Mouse (Mus musculus) intestine, postnatal 0 days (tissue): ENCODE data around the gene Sec31a. TPM values are rescaled to one million over a fixed set of nuclear protein-coding genes. Genes with fewer than 3 reads are reported as not detected.

Source experiments
- ATAC-seq: fragments of 200-750 bp; cut with Nextera tagmentation; 2 replicates; pipeline ENCODE4 v1.8.0; 2017; ENCODE audit warnings: mild to moderate bottlenecking, moderate TSS enrichment, moderate library complexity
- H3K27ac ChIP-seq: fragments of 300-500 bp; sonication (generic); 2 replicates; pipeline ENCODE4 v1.5.1; 2014; ENCODE audit warnings: mild to moderate bottlenecking, low read depth, low read length, moderate library complexity
- H3K27me3 ChIP-seq: fragments of 300-500 bp; sonication (generic); replicated peaks from 2 replicates; pipeline ENCODE4 v1.6.1; 2014; ENCODE audit warnings: low read length, mixed read lengths; ENCODE audit not compliant: control insufficient read depth, insufficient read depth
- H3K36me3 ChIP-seq: fragments of 300-500 bp; sonication (generic); 2 replicates; pipeline ENCODE4 v1.6.1; 2014; ENCODE audit warnings: mild to moderate bottlenecking, moderate library complexity; ENCODE audit not compliant: control insufficient read depth, insufficient read depth
- H3K4me1 ChIP-seq: fragments of 300-500 bp; sonication (generic); replicated peaks from 2 replicates; pipeline ENCODE4 v1.6.1; 2014; ENCODE audit warnings: antibody characterized with exemption, low read length, mixed read lengths; ENCODE audit not compliant: control insufficient read depth, insufficient read depth
- H3K4me2 ChIP-seq: fragments of 300-500 bp; sonication (generic); replicated peaks from 2 replicates; pipeline ENCODE4 v1.6.1; 2014; ENCODE audit warnings: low read depth, mild to moderate bottlenecking, moderate library complexity
- H3K4me3 ChIP-seq: fragments of 300-500 bp; sonication (generic); 2 replicates; pipeline ENCODE4 v1.5.1; 2014; ENCODE audit warnings: low read depth, low read length
- H3K9ac ChIP-seq: fragments of 300-500 bp; sonication (generic); 2 replicates; pipeline ENCODE4 v1.6.1; 2014; ENCODE audit warnings: mild to moderate bottlenecking, low read depth, low read length
- H3K9me3 ChIP-seq: fragments of 300-500 bp; sonication (generic); 2 replicates; pipeline ENCODE4 v1.6.1; 2016; ENCODE audit warnings: mixed run types; ENCODE audit not compliant: control insufficient read depth
- CTCF ChIP-seq: sonication (generic); IDR thresholded peaks from 2 replicates; pipeline ENCODE4 v1.5.1; 2016; ENCODE audit warnings: low read depth, mild to moderate bottlenecking, control low read depth, antibody characterized with exemption, moderate library complexity
- WGBS: fragments of 180-500 bp; shearing (Covaris S2); extraction: QIAGEN DNeasy Blood & Tissue Kit; methylation state at CpG from one replicate; pipeline ENCODE4 v1.1.7; 2014; 5-methylcytosine and 5-hydroxymethylcytosine counted together
- polyA plus RNA-seq: library from polyadenylated mRNA; unstranded; fragments of >200 nt; fragmentation: Nextera tagmentation; extraction: Ambion mirVana; gene quantifications from 2 replicates; pipeline ENCODE4 v1.2.1, GENCODE M21; 2015

The Sec31a gene
- polyA plus RNA-seq, 1 experiment from 2014 or later: 230 TPM

DNA sequence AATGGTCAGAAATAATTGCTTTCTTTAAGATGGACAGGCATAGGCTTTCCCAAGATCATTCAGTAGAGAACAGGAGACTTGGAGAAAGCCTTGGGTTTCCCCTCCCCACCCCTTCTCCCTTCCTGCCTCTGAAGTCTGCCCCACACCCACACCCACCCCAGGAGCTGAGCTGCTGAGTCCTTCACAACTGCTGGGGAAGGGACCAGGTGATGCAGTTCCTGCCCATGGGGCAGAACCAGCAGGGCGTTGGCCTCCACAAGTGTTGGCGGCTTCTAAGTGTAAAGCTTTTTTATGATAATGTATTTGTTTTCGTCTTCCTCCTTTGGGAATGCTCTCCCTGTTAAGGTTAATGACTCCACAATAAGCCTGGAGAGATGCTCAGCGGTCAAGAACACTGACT is 78.2 kb downstream of the Sec31a start:
- no peak for ATAC-seq
- TF ChIP-seq CTCF: no peak
- Histone ChIP-seq H3K4me1 (no peaks in the 10 kb centered on the region), H3K4me2 (no peak overlapping the region), H3K27ac (no peak overlapping the region), H3K9ac (no peak overlapping the region), H3K4me3 (no peak overlapping the region), H3K27me3 (no peaks in the 10 kb centered on the region), H3K9me3 (no peaks in the 10 kb centered on the region), H3K36me3 (no peaks in the 10 kb centered on the region)
- WGBS: 74% methylated on average over 4 of the region's 4 CpGs

DNA sequence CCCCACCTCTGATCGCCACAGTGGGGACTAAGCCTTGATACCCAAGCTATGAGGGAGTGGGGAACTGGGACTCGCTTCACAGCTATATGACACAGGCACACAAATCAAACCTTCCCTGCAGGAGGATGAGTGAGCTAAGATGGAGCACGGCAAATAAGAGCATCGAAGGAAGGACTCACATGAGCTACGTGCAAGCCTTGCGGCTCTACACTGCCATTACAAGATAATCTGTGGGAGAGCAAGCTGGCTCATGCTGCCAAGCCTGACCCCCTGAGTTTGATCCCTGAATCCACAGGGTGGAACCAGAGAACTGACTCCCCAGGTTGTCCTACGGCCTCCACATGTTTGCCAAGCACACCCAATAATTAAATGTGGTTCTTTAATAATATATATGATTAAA is 79.2 kb downstream of the Sec31a start:
- no peaks in the 10 kb centered on the region for H3K27me3 ChIP-seq
- H3K4me2 ChIP-seq: no peak overlapping the region
- no peaks in the 10 kb centered on the region for H3K4me1 ChIP-seq
- TF ChIP-seq CTCF: no peak
- no peak overlapping the region for H3K9ac ChIP-seq
- no peak for ATAC-seq
- WGBS: 82% methylated on average over 7 of the region's 7 CpGs
- H3K4me3 ChIP-seq: no peak overlapping the region
- H3K27ac ChIP-seq: no peak overlapping the region
- H3K36me3 ChIP-seq: no peaks in the 10 kb centered on the region
- H3K9me3 ChIP-seq: no peaks in the 10 kb centered on the region

DNA sequence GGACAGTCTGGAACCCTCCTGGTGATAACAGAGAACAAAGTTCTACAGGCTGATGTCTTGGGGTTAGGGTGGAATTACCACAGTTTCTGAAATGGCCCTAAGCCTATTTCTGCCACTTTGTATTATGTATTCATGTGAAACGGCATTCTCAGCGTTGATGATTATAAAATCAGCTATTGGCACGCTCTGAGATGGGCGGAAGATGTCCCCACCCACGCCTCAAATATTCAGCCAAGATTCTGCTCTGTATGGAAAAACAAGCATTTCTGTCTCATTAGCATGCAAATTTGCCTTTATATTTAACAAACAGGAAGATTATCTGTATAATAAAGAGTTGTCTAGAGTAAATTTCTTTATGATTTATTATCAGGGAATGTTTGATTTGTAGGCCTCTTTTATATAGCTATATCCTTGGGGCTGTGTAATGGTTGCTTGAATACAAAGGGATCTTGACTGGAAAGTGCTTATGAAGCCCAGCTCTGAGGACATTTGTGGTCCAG is 80.4 kb downstream of the Sec31a start:
- H3K9ac ChIP-seq: no peak overlapping the region
- no peak overlapping the region for H3K27ac ChIP-seq
- no peaks in the 10 kb centered on the region for H3K9me3 ChIP-seq
- H3K27me3 ChIP-seq: no peaks in the 10 kb centered on the region
- no peaks in the 10 kb centered on the region for H3K4me1 ChIP-seq
- no peak for ATAC-seq
- H3K36me3 ChIP-seq: no peaks in the 10 kb centered on the region
- 59% methylated on average over 5 of the region's 5 CpGs for WGBS
- no peak for TF ChIP-seq CTCF
- no peak overlapping the region for H3K4me3 ChIP-seq
- no peak overlapping the region for H3K4me2 ChIP-seq

DNA sequence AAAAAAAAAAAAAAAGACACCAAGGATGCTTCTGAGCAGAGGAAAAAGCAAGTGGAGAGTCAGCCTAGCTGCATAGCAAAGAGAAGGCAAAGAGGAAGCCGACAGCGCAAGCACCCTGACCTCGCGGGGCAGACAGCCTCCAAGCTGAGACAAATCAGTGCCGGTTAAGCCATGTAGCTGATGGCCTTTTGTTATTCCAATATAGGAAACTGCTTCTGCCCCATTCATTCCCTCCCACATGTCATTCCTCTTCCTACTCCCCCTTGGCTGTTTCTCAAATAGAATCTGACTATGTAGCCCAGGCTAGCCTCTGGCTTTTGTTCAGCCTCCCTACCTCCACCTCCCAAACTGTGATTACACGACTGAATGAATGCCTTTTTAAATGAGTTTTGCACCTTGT is 81.3 kb downstream of the Sec31a start:
- 63% methylated on average over 6 of the region's 6 CpGs for WGBS
- Histone ChIP-seq H3K27me3 (no peaks in the 10 kb centered on the region), H3K4me1 (no peaks in the 10 kb centered on the region), H3K9me3 (no peaks in the 10 kb centered on the region), H3K27ac (no peak overlapping the region), H3K9ac (no peak overlapping the region), H3K4me2 (no peak overlapping the region), H3K36me3 (no peaks in the 10 kb centered on the region), H3K4me3 (no peak overlapping the region)
- ATAC-seq: no peak
- TF ChIP-seq CTCF: no peak

DNA sequence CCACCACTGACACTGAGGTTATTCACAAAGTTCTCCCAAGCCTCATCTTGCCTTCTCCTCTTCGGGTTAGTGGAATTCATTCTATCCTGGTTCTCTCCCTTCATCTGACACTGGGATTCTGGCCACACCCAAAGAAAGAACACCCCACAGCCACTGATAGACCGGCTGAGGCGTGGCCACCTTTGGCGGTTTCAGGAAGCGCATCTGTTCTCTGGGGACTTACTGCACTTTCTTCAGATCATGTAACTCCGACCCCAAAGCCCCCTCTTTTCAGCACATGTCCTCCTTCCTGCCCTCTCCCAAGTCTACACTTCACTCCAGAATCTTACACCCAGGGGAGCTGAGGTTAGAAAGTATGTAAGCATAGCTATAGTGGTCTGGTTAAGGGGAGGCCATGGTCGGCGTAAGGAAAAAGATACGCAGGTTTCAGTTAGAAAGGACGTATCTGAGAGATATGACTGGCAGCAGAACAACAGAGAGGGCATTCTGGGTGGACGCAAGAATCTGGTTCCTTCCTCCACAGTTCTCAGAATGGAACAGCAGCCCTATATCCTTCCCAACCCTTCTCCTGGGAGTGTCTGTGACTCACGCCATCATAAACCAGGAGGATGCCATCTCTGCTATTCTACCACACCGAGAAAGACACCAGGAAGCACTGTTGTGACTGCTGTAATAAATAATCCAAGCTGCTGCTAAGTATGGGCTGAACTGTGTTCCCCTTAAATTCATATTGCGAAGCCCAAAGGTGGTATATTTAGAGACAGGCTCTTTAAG is 82.2 kb downstream of the Sec31a start:
- no peaks in the 10 kb centered on the region for H3K36me3 ChIP-seq
- H3K4me1 ChIP-seq: no peaks in the 10 kb centered on the region
- TF ChIP-seq CTCF: peak; percentile 22; the same call in 1 of the 2 replicates
- H3K4me3 ChIP-seq: no peak overlapping the region
- no peaks in the 10 kb centered on the region for H3K27me3 ChIP-seq
- 0 out of 2 replicates have a peak overlapping the region, but pooled peaks have one; percentile 13 for H3K4me2 ChIP-seq
- no peak overlapping the region for H3K27ac ChIP-seq
- ATAC-seq: peak; percentile 71
- no peak overlapping the region for H3K9ac ChIP-seq
- no peaks in the 10 kb centered on the region for H3K9me3 ChIP-seq
- 45% methylated on average over 14 of the region's 14 CpGs for WGBS

DNA sequence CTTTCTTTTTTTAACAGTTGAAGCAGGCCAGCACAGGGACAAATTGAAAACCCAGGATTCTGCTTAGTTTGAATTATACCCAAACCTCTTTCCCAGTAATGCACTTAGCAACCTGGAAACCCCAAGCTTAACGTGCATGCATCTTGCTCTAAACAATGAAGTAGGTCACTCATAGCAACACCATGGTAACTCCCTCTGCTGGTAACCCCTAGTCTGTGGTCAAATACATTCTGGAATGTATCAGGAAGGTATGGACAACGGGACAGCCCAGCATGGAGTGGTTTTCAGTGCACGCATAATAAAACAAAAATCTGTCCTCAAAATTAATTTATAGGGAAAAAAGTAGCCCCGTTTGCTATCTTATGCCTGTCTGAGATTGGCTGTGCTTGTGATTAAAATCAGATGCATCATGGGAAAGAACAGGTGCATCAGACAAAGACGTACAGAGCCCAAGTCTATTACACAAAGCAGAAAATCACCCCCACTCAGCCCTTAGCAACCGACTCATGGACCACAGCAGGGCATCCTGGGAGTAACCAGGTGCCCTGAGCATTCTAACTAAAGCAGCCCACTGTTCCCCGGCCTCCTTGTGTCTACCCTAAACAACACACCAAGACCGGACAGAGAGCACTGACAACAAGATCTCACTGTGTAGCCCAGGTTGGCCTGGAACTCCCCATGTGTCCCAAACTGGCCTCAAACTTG is 83.6 kb downstream of the Sec31a start:
- no peaks in the 10 kb centered on the region for H3K27me3 ChIP-seq
- H3K4me1 ChIP-seq: no peaks in the 10 kb centered on the region
- 79% methylated on average over 8 of the region's 8 CpGs for WGBS
- 0 out of 2 replicates have a peak, but pooled peaks have one; percentile 8 for TF ChIP-seq CTCF
- no peak overlapping the region for H3K4me2 ChIP-seq
- ATAC-seq: no peak
- H3K9ac ChIP-seq: no peak overlapping the region
- H3K36me3 ChIP-seq: no peaks in the 10 kb centered on the region
- H3K27ac ChIP-seq: no peak overlapping the region
- no peaks in the 10 kb centered on the region for H3K9me3 ChIP-seq
- no peak overlapping the region for H3K4me3 ChIP-seq
